In the genomic region with DNA sequence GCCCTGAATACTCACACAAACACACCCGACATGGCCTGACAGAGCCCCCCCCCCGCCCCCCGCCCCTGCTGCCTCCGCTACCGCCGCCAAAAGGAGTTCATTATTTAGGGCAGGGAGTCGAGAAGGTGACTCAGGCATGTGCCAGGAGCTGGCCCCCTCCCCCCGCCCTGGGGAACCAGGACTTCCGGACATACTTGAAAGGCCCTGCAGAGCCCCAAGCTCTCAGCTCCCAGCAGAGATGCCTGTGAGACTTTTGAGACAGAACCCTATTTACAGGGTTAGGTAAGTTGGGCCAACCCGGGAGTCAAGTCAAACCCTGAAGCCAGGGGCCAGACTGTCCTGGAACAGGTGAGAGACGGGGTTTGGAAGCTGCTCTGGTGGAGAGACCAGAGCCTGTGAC, we compare ENCODE assay signal across 10 mouse cellular contexts. TPM values are rescaled to one million over a fixed set of nuclear protein-coding genes. Genes with fewer than 3 reads are reported as not detected.
DNase-seq lines count a peak whose midpoint lies in the region; ATAC-seq and TF ChIP-seq lines count a peak whose summit lies in the region.
"Had no signal": no experiment of that assay in that cellular context is flagged by ENCODE, and none has a peak within 500 bp of the region (broad histone marks: within the 10 kb centered on the region; RNA-seq: fewer than 3 reads in every experiment).

No protein-coding gene starts in this region.

- H3K36me3 ChIP-seq in heart, embryonic 16.5 days (ENCODE audit: control insufficient read depth, insufficient read depth), result no peaks in the 10 kb centered on the region
- H3K36me3 ChIP-seq in midbrain, embryonic 14.5 days (ENCODE audit: control insufficient read depth, insufficient read depth, low read length), result no peaks in the 10 kb centered on the region
- no peaks in the 10 kb centered on the region for H3K36me3 ChIP-seq in midbrain, postnatal 0 days (ENCODE audit: insufficient read depth, low read length)
- no peaks in the 10 kb centered on the region for H3K36me3 ChIP-seq in intestine, embryonic 16.5 days (ENCODE audit: control insufficient read depth, insufficient read depth, low read length)
- no peaks in the 10 kb centered on the region for H3K36me3 ChIP-seq in stomach, embryonic 16.5 days (ENCODE audit: control insufficient read depth, insufficient read depth, low read length)
- H3K36me3 ChIP-seq: G1E had no signal

- peak overlapping the region; percentile 65; the same call in 1 of the 2 replicates for H3K4me2 ChIP-seq in heart, embryonic 16.5 days (ENCODE audit: low read depth, low read length)
- H3K4me2 ChIP-seq in midbrain, embryonic 14.5 days (ENCODE audit: low read length), result peak overlapping the region; percentile 53; the same call in 1 of the 2 replicates
- no peak overlapping the region for H3K4me2 ChIP-seq in midbrain, postnatal 0 days (ENCODE audit: low read depth, low read length, poor library complexity, severe bottlenecking)
- H3K4me2 ChIP-seq in intestine, embryonic 16.5 days (ENCODE audit: low read depth, low read length), result peak overlapping the region; percentile 44
- H3K4me2 ChIP-seq in stomach, embryonic 16.5 days (ENCODE audit: low read depth, low read length), result peak overlapping the region; percentile 58; the same call in 1 of the 2 replicates

- H3K27ac ChIP-seq in heart, embryonic 16.5 days (ENCODE audit: low read length), result no peak overlapping the region
- no peak overlapping the region for H3K27ac ChIP-seq in midbrain, embryonic 14.5 days (replicated peaks; ENCODE audit: low read depth, low read length)
- H3K27ac ChIP-seq in midbrain, postnatal 0 days (ENCODE audit: low read depth, low read length), result no peak overlapping the region
- H3K27ac ChIP-seq in intestine, embryonic 16.5 days (ENCODE audit: low read length), result no peak overlapping the region
- peak overlapping the region; percentile 72; the same call in 1 of the 2 replicates for H3K27ac ChIP-seq in stomach, embryonic 16.5 days (ENCODE audit: low read length)
- H3K27ac ChIP-seq: liver, embryonic 14.5 days had no signal

- no peak overlapping the region for H3K9ac ChIP-seq in heart, embryonic 16.5 days (ENCODE audit: low read length)
- H3K9ac ChIP-seq in midbrain, embryonic 14.5 days (replicated peaks; ENCODE audit: low read length), result no peak overlapping the region
- no peak overlapping the region for H3K9ac ChIP-seq in midbrain, postnatal 0 days (replicated peaks; ENCODE audit: low read length, poor library complexity, severe bottlenecking)
- peak overlapping the region; percentile 34; the same call in 1 of the 2 replicates for H3K9ac ChIP-seq in intestine, embryonic 16.5 days (ENCODE audit: low read depth, low read length)
- no peak overlapping the region for H3K9ac ChIP-seq in stomach, embryonic 16.5 days (ENCODE audit: low read length)
- H3K9ac ChIP-seq: liver, embryonic 14.5 days had no signal

- peaks cover 16% of the 10 kb centered on the region for H3K9me3 ChIP-seq in heart, embryonic 16.5 days (replicated peaks; ENCODE audit: control insufficient read depth, low read length)
- H3K9me3 ChIP-seq in midbrain, embryonic 14.5 days (ENCODE audit: control insufficient read depth, low read length), result no peaks in the 10 kb centered on the region
- H3K9me3 ChIP-seq in midbrain, postnatal 0 days (ENCODE audit: low read length), result peaks cover 8% of the 10 kb centered on the region; the same call in 1 of the 2 replicates
- H3K9me3 ChIP-seq in intestine, embryonic 16.5 days (ENCODE audit: control insufficient read depth, low read length), result peaks cover 24% of the 10 kb centered on the region
- H3K9me3 ChIP-seq in stomach, embryonic 16.5 days (replicated peaks; ENCODE audit: control insufficient read depth, low read length), result peaks cover 24% of the 10 kb centered on the region

- no peak for DNase-seq in heart, adult 18-20 months
- DNase-seq in midbrain, embryonic 14.5 days, result no peak
- no peak for DNase-seq in midbrain, postnatal 0 days (ENCODE audit: low spot score)
- no peak for DNase-seq in right cerebral cortex, postnatal 14 days
- DNase-seq: cerebellum, adult 2 months had no signal

- no peaks in the 10 kb centered on the region for H3K27me3 ChIP-seq in heart, embryonic 16.5 days (ENCODE audit: control insufficient read depth, insufficient read depth, low read length)
- H3K27me3 ChIP-seq in midbrain, embryonic 14.5 days (ENCODE audit: control insufficient read depth, insufficient read depth, low read length), result peaks cover 7% of the 10 kb centered on the region; the same call in 1 of the 2 replicates
- no peaks in the 10 kb centered on the region for H3K27me3 ChIP-seq in midbrain, postnatal 0 days (ENCODE audit: insufficient read depth, low read length)
- no peaks in the 10 kb centered on the region for H3K27me3 ChIP-seq in intestine, embryonic 16.5 days (replicated peaks; ENCODE audit: control insufficient read depth, insufficient read depth, low read length)
- H3K27me3 ChIP-seq in stomach, embryonic 16.5 days (ENCODE audit: control insufficient read depth, insufficient read depth, low read length), result no peaks in the 10 kb centered on the region; the same call in 1 of the 2 replicates

- no peak for ATAC-seq in heart, embryonic 16.5 days (replicated peaks; ENCODE audit: extremely low read depth, insufficient read depth, low FRiP score)
- ATAC-seq in midbrain, embryonic 14.5 days (ENCODE audit: low FRiP score, low TSS enrichment), result no peak
- no peak for ATAC-seq in midbrain, postnatal 0 days (ENCODE audit: low FRiP score)
- no peak for ATAC-seq in intestine, embryonic 16.5 days
- no peak for ATAC-seq in stomach, embryonic 16.5 days (ENCODE audit: insufficient read depth, low FRiP score)

- H3K4me1 ChIP-seq in heart, embryonic 16.5 days (ENCODE audit: control insufficient read depth, insufficient read depth, low read length), result peaks cover 22% of the 10 kb centered on the region
- peaks cover 7% of the 10 kb centered on the region; the same call in 1 of the 2 replicates for H3K4me1 ChIP-seq in midbrain, embryonic 14.5 days (ENCODE audit: control insufficient read depth, insufficient read depth, low read length)
- no peaks in the 10 kb centered on the region for H3K4me1 ChIP-seq in midbrain, postnatal 0 days (ENCODE audit: insufficient read depth, low read length)
- peaks cover 17% of the 10 kb centered on the region for H3K4me1 ChIP-seq in intestine, embryonic 16.5 days (ENCODE audit: control insufficient read depth, insufficient read depth, low read length)
- peaks cover 16% of the 10 kb centered on the region for H3K4me1 ChIP-seq in stomach, embryonic 16.5 days (ENCODE audit: control insufficient read depth, insufficient read depth, low read length)

- 40% methylated on average over 11 of the region's 11 CpGs for whole genome bisulfite sequencing in heart, embryonic 16.5 days
- WGBS in midbrain, embryonic 14.5 days, result 41% methylated on average over 11 of the region's 11 CpGs
- 56% methylated on average over 6 of the region's 11 CpGs for WGBS in midbrain, postnatal 0 days
- 50% methylated on average over 11 of the region's 11 CpGs for WGBS in intestine, embryonic 16.5 days
- WGBS in stomach, embryonic 16.5 days, result 39% methylated on average over 11 of the region's 11 CpGs

- H3K4me3 ChIP-seq in heart, embryonic 16.5 days (ENCODE audit: low read length), result no peak overlapping the region
- no peak overlapping the region for H3K4me3 ChIP-seq in midbrain, embryonic 14.5 days (replicated peaks; ENCODE audit: low read depth, low read length)
- no peak overlapping the region for H3K4me3 ChIP-seq in midbrain, postnatal 0 days (ENCODE audit: low read depth, low read length)
- H3K4me3 ChIP-seq in intestine, embryonic 16.5 days (ENCODE audit: low read length), result no peak overlapping the region
- H3K4me3 ChIP-seq in stomach, embryonic 16.5 days (replicated peaks; ENCODE audit: low read length), result no peak overlapping the region

- TF ChIP-seq CTCF in midbrain, postnatal 0 days (IDR thresholded peaks at IDR 0.05), result no peak

RNA-seq across cellular contexts. Expression of gene Cdkn1c, which starts 1.1 kb away (rescaled TPM):
- polyA plus RNA-seq in heart, embryonic 16.5 days (2015; fragmentation: Nextera tagmentation; extraction: Ambion mirVana), result 285 and 286 TPM in 2 replicates
- 10 to 100 TPM; 22.9 to 30.2 TPM for total RNA-seq in heart, adult 18-20 months (2021)
- polyA plus RNA-seq in midbrain, embryonic 14.5 days (2014; fragmentation: Nextera tagmentation; extraction: Ambion mirVana), result 271 and 417 TPM in 2 replicates
- 107 and 131 TPM in 2 replicates for total RNA-seq in midbrain, postnatal 0 days (2014; rRNA removed)
- polyA plus RNA-seq in midbrain, postnatal 0 days (2015; fragmentation: Nextera tagmentation; extraction: Ambion mirVana), result 111 and 115 TPM in 2 replicates
- 522 and 653 TPM in 2 replicates for polyA plus RNA-seq in intestine, embryonic 16.5 days (2015; fragmentation: Nextera tagmentation; extraction: Ambion mirVana)
- 402 and 460 TPM in 2 replicates for polyA plus RNA-seq in stomach, embryonic 16.5 days (2015; fragmentation: Nextera tagmentation; extraction: Ambion mirVana)
- total RNA-seq: G1E had no signal

RNA-seq across cellular contexts. Expression of gene Slc22a18, which starts 11.6 kb away (rescaled TPM):
- polyA plus RNA-seq in heart, embryonic 16.5 days (2015; fragmentation: Nextera tagmentation; extraction: Ambion mirVana), result 0.66 and 1.0 TPM in 2 replicates
- under 1 TPM; 0.50 to 0.87 TPM for total RNA-seq in heart, adult 18-20 months (2021)
- 0.20 and 0.78 TPM in 2 replicates for polyA plus RNA-seq in midbrain, embryonic 14.5 days (2014; fragmentation: Nextera tagmentation; extraction: Ambion mirVana)
- 0.33 and 0.47 TPM in 2 replicates for total RNA-seq in midbrain, postnatal 0 days (2014; rRNA removed)
- 0.71 and 0.86 TPM in 2 replicates for polyA plus RNA-seq in midbrain, postnatal 0 days (2015; fragmentation: Nextera tagmentation; extraction: Ambion mirVana)
- 18.2 and 22.7 TPM in 2 replicates for polyA plus RNA-seq in intestine, embryonic 16.5 days (2015; fragmentation: Nextera tagmentation; extraction: Ambion mirVana)
- polyA plus RNA-seq in stomach, embryonic 16.5 days (2015; fragmentation: Nextera tagmentation; extraction: Ambion mirVana), result 11.3 and 15.8 TPM in 2 replicates

RNA-seq across cellular contexts. Expression of gene Phlda2, which starts 41.0 kb away (rescaled TPM):
- 0.29 and 0.71 TPM in 2 replicates for polyA plus RNA-seq in heart, embryonic 16.5 days (2015; fragmentation: Nextera tagmentation; extraction: Ambion mirVana)
- total RNA-seq in heart, adult 18-20 months (2021), result not detected
- 0.45 TPM in 1 of 2 replicates, not detected in the other for polyA plus RNA-seq in midbrain, embryonic 14.5 days (2014; fragmentation: Nextera tagmentation; extraction: Ambion mirVana)
- 10.0 TPM in 1 of 2 replicates, not detected in the other for total RNA-seq in midbrain, postnatal 0 days (2014; rRNA removed)
- polyA plus RNA-seq in midbrain, postnatal 0 days (2015; fragmentation: Nextera tagmentation; extraction: Ambion mirVana), result 0.51 TPM in 1 of 2 replicates, not detected in the other
- 11.7 and 16.1 TPM in 2 replicates for polyA plus RNA-seq in intestine, embryonic 16.5 days (2015; fragmentation: Nextera tagmentation; extraction: Ambion mirVana)
- 11.2 and 12.8 TPM in 2 replicates for polyA plus RNA-seq in stomach, embryonic 16.5 days (2015; fragmentation: Nextera tagmentation; extraction: Ambion mirVana)
- polyA plus RNA-seq: cerebellum, adult 2 months had no signal
